Mouse (Mus musculus) skeletal muscle tissue, adult 2 months (tissue): ENCODE measurements at regions not wholly inside any gene's neighbourhood (a gene's known extent, or its start where the extent isn't known, plus 50 kb on each side); places are given as distances from the start of the nearest gene placed in this dataset.
A peak's percentile ranks its signal among the peaks of the same experiment; 100 is the strongest.

ENCODE experiments used
- DNase-seq: peaks from one replicate; pipeline ENCODE4 v3.0.0-alpha.2; 2012; ENCODE audit warnings: low read depth, low spot score

DNA sequence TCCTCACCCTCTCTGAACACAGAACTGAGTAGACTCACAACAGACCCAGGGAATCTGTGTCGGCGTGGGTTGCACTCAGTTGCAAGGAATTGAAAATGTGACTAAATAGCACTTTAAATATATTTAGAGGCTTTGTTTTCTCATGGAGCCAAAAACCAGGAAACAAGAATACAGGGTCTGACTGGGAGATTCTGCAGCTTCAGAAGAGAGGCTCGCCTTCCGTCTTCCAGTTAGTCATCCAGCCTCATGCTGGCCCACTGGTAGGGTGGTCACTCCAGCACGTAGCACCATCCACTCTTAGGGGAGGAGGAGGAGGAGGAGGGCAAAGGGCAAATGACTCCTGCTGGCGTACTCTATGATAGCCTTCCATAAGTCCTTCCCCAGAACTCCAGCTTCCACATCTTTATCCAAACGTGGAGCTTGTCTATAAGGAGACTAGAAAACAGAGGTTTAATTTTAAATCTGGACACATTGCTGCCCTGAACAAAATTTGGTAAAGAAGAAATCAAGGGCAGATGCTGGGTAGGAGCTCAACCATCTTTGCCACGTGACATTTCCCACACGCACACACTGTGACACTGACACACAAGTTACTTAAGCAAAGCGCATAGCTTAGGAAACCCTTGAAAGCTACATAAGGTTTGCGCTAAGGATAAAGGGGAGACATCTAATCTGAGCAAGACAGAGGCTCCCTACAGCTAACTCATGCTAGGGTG lies 60.8 kb downstream of the Mis18a start:
- no peak for DNase-seq

GRCm38 (mm10) chr16:90664086-90664485 lies 63.1 kb downstream of the Mis18a start:
- DNase-seq = no peak

DNA sequence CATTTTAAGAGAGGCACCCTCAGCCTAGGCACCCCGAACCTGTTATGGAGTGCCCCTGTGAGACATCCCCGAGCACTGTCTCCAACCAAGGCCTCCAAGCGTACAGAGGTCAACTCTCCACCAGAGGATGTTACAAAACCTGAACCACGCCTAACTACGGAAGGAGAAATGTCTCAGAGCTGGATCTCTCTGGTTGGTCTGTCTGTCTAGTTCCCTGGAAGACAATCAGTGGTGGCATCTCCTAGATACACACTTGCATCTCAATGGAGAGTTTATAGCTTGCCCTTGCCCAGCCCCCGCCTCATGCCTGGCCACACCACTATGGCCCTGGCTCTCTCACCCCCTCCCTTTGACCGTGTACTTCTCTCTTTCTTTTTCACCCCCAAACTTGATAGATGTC lies 69.2 kb downstream of the Mis18a start:
- DNase-seq = no peak

DNA sequence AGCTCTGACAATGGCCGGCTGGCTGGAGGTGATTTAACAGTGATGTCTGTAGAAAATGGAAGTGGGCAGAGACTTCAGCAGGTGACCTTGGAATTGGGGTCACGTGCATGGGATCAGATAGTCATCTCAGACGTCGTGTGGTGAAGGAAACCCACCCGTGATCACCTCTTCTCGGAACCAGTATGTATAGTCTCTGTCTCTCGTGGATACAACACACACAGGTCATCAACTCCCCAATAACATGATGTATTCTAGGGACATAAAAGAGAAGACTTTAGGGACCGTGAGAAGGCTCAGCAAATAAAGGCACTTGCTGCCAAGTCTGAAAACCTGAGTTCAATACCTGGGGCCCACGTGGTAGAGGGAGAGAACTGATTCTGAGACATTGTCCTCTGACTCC lies 70.2 kb downstream of the Mis18a start:
- DNase-seq = no peak

GRCm38 (mm10) chr16:90656571-90657011 lies 70.6 kb downstream of the Mis18a start:
- DNase-seq = no peak

- DNase-seq = no peak
These were observed 72.4 kb downstream of the Mis18a start for GRCm38 (mm10) chr16:90654853-90655252.

DNA sequence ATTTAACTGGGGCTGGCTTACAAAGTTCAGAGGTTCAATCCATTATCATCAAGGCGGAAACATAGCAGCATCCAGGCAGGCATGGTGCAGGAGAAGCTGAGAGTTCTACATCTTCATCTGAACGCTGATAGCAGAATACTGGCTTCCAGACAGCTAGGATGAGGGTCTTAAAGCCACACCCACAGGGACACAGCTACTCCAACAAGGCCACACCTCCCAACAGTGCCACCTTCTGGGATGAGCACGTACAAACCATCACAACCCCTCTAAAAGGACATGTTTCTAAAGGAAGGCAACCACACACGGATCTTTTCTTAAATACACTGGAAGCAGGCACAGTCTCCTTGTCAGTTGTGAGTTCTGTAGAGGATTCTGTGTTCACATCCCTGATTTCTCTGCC lies 74.4 kb downstream of the Mis18a start:
- DNase-seq = no peak

GRCm38 (mm10) chr16:90648161-90648560 lies 79.0 kb downstream of the Mis18a start:
- no peak for DNase-seq

DNA sequence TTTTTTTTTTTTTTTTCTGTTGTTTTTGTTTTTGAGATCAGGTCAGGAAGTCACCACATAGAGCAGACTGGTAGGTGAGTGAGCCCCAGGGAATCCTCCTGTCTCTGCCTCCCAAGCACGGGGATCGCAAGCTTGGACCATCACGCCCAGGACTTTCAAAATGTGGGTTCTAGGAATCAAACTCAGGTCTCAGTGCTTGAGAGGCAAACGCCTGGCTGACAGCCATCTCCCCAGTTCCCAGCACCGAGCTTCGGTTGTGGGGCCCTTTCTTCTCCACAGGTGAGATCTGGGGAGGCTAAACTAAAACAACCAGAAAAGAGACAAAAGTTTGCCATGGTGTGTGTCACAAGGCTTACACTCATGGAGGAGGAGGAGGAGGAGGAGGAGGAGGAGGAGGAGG lies 84.5 kb downstream of the Mis18a start:
- no peak for DNase-seq

DNA sequence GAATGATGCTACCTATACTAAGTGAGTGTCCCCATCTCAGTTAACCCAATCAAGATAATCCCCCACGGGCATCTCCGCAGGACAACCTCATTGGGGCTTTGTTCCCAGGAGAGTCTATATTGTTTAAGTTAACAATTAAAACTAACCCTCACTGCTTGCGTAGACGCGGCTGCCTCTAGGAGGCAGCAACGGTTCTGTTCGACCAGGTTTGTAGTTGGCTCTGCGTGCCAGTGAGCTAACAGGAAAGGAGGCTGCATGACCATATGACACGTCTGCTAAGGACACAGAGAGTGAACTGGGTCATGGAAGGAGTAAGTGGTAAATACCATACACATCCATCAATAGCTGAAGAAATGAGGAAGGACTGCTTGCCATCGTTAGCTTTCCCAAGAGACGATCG lies 92.0 kb downstream of the Mis18a start:
- no peak for DNase-seq

DNA sequence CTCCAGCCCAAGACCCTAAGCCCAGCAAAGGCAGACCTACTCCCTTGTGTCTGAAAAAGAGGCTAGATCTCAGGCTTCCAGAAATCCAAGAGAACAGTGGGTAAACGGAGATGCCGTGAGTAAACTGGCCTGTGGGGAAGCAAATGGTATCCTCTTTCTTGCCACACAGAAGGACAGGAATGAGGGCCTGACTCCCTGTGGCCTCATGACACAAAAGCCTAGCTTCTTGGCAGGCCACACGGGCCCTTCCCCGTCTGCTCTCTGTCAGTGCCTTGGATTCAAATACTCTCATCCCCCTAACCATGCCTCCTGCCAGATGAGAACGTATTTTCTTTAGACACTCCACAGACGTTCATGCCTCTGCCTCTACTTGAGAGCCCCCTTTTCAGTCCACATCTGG lies 97.2 kb downstream of the Mis18a start:
- DNase-seq = no peak

DNA sequence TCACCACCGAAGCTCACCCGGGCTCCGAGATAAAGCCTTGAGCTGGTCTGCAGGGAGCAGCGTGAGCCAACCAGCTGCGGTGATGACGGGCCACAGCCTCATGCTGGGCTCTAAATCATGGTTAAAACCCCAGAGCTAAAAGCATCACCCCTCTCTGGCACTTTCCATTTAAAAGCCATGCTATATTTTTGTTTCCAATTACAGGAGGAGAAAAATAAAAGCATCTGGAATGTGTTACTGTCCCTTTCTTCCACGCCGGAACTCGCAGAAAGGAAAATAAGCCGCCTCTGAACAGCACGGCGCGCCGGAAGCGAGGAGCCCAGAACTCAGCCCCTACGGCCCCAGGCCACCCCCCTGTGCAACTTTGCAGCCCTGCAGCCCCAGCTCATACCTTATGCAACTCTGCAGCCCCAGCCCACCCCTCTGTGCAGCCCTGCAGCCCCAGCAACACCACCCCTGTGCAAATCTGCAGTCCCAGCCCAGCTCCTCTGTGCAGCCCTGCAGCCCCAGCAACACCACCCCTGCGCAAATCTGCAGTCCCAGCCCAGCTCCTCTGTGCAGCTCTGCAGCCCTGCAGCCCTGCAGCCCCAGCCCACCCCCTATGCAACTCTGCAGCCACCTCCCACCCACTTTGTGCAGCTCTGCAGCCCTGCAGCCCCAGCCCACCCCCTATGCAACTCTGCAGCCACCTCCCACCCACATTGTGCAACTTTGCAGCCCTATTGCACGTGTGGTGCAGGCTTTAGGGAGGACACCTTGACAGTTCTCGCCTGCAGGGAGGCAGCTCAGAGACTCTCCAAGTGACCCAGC lies 97.9 kb downstream of the Mis18a start:
- DNase-seq = peak; percentile 74

DNA sequence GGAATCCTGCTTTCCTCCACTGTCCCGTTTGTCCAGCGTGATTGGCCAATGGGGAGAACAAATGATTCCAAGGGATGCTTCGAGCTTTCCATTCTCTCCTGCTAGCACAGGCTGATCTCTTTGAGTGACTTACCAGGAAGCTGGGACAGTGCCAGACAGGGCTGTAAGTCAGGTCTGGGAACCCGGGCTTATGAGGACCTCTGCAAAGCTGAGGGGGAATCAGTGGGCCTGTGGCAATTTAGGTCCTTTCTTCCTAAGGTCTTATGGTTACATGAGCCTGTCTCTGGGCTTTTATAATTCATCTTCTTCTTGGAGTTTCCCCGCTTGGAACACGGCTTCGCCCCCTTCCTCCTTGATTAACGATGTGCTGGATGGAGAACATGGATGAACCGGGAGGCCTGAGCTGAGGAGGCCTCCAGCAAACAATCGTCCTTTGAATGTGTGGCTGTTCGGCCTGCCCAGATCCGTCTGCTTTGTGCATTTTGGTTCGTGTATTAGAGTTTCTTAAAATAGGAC lies 98.5 kb downstream of the Mis18a start:
- peak; percentile 27 for DNase-seq

DNA sequence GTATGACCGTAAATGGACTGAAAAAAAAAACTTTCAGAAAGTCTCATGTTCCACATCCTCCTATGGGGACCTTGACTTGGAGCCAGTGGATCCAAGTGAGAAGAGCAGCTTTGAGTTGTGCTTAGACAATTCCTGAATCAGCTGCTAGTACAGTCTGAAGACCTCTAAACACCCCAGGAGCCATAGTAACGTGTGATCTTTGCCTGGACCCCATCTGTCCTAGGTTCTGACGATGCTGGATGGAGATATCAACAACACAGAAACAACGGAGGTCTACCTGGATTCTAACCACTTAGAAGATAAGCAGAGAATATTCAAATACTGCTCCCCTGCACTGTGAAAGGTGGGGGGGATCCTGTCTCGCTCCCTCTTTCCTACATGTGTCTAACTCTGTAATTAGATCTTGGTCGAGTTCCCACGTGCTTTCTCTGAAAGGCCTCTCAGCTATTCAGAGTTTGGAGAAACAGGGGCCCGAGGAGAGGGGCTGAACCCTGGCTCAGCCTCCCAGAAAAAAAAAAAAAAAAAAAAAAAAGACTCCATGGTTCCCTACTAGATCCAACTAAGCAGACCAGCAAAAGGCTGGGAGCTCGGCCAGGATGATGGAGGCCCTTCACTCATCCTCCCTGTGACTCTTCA lies 101.1 kb downstream of the Mis18a start:
- DNase-seq = no peak

DNA sequence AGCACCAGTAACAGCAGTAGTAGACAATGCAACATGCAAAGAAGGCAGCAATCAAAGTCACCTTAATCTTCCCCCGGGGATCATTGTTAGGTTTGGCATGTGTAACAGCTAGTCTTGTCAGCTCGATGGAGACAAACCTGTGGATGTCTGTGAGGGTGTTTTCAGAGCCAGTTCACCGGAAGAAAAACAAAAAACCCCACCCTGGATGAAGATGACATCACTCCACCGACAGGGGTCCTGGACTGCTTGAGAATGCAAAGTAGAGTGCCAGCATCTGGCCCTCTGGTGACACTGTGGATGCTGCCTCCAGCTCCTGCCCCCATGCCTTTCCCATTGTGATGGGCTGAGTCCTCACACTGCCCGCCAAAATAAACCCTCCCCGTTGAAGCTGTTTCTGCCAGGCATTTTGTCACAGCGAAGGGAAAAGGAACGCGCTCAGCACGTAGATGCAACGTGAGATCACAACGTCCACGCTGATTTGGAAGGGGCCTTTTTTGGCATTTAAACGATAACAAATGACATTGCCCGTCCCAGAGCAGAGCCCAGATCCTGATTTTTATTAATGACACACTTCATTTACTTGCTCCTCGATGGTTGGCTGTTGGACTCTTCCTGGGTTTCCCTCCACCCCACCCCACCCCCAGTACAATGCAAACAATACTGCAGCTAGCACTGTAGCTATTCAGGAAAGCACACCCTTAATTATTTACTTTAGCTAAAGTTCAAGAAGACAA lies 101.7 kb downstream of the Mis18a start:
- no peak for DNase-seq

GRCm38 (mm10) chr16:90624039-90624625 lies 103.1 kb downstream of the Mis18a start:
- peak; percentile 73 for DNase-seq

GRCm38 (mm10) chr16:90622677-90623225 lies 104.5 kb downstream of the Mis18a start:
- DNase-seq = no peak

DNA sequence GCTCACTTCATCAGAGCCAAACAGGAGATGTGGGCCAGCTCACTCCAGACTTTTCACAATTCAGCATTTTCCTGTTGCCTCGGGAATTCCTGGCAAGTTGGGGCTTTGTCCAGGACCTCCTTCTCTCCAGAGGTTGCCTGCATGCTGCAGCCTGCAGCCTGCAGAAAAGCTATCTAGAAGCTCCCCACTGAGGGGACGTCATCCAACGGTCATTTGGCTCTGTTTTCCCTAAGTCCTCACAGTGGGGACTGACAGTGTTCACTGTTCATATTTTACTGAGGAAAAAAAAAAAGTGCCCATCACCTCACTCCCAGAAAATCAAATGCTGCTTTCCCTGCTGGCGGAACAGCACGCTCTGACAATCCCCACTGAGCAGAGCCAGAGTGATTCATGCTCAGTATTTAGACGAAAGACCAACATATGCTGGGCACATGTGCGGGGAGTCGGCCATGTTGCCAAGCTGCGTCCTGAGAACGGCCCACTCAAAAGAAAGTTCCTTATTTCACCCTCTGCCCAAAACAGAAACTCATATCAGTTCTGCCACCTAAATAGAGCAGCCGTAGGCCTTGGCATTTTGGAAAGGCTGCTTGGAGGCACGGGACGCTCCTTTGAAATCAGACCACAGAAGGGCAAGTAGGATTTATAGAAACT lies 105.3 kb downstream of the Mis18a start:
- peak; percentile 48 for DNase-seq

GRCm38 (mm10) chr16:90619565-90620311 lies 107.5 kb downstream of the Mis18a start:
- DNase-seq = no peak

GRCm38 (mm10) chr16:90615791-90616190 lies 111.4 kb downstream of the Mis18a start:
- no peak for DNase-seq
